Mouse (Mus musculus) cortical plate, adult 2 months (tissue): Measurements from ENCODE around the gene Fam107a. TPM values are rescaled to one million over a fixed set of nuclear protein-coding genes. Genes with fewer than 3 reads are reported as not detected.
A peak's percentile ranks its signal among the peaks of the same experiment; 100 is the strongest.

Experiments
- H3K27ac ChIP-seq: fragments of 200-500 bp; 2 replicates; pipeline ENCODE4 v1.5.1; 2012; ENCODE audit warnings: low read length, control low read depth, inconsistent platforms; ENCODE audit not compliant: insufficient read depth
- H3K4me1 ChIP-seq: fragments of 200-500 bp; 2 replicates; pipeline ENCODE4 v1.6.1; 2011; ENCODE audit warnings: low read length; ENCODE audit not compliant: control insufficient read depth, insufficient read depth
- H3K4me3 ChIP-seq: fragments of 200-500 bp; 2 replicates; pipeline ENCODE4 v1.5.1; 2011; ENCODE audit warnings: mild to moderate bottlenecking, low read length, control low read depth; ENCODE audit not compliant: insufficient read depth
- CTCF ChIP-seq: fragments of 200-500 bp; IDR thresholded peaks from 2 replicates; pipeline ENCODE4 v1.5.1; 2011; ENCODE audit warnings: mild to moderate bottlenecking, control low read depth, low read length; ENCODE audit not compliant: insufficient read depth; ENCODE audit errors: extremely low read depth
- POLR2A ChIP-seq: fragments of 200-500 bp; IDR thresholded peaks from 2 replicates; pipeline ENCODE4 v1.6.1; 2011; ENCODE audit warnings: mild to moderate bottlenecking, low read length, control low read depth; ENCODE audit not compliant: insufficient read depth; ENCODE audit errors: extremely low read depth
- polyA plus RNA-seq: library from polyadenylated mRNA; depleted of rRNA; stranded (reverse); fragments of >200 nt; gene quantifications from 2 replicates; pipeline ENCODE4 v1.2.3, GENCODE M21; 2012; rRNA removed

Gene Fam107a
- polyA plus RNA-seq, 1 experiment = 498 TPM

DNA sequence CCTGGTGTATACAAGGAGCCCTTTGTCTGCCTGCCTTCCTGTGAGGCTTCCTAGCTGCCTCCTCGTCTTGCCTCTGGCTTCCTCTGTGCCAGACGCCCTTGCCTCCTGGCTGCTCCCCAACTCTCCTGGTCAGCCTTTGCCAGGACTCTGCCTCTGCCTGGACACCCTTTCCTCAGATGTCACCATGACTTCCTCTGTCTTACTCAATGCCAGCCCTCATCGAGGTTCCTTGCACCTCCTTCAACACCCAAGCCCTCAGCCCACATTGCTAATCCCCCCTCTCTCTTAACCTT is 59.5 kb downstream of the Fam107a start:
- TF ChIP-seq POLR2A (no peak), CTCF (no peak)
- Histone ChIP-seq H3K27ac (no peak overlapping the region), H3K4me3 (no peak overlapping the region), H3K4me1 (no peaks in the 10 kb centered on the region)

DNA sequence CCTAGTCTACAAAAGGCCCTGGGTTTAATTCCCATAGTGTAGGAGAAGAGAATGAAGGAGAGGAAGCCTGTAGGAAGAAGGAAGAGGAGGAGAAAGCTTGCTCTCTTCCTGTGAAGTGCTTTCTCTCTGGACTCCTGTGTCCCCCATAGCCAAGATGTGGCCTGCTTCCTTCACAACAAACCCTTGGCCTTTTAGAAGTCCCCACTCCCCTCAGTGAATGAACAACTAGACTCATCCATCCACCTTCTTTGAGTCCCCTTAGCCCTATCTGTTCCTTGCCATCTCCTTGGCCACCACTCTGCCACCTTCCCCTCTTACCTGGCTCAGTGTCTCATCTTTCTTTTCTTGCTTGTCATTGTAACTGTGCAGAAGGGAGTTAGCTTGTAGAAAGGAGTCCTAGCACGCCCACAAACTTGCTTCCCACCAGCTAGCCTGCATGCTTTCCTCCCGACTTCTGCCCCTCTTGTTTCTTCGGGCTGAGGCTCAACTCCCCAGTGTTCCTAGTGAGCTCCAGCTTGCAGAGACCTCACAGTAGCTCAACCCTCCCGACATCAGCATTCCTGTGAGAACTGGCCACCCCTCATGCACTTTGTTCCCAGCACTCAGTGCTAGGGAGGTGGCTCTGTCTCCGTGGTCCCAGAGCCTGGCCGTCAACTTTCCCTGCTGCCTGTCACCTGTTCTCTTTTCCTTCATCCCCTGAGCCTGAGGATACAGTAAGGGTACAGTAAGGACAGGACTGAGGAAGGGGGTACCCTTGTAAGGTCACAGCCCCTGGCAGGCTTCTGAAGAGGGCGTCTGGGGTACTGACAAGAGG is 60.1 kb downstream of the Fam107a start:
- no peak for TF ChIP-seq CTCF
- TF ChIP-seq POLR2A = no peak
- Histone ChIP-seq H3K4me1 (no peaks in the 10 kb centered on the region), H3K4me3 (no peak overlapping the region)

DNA sequence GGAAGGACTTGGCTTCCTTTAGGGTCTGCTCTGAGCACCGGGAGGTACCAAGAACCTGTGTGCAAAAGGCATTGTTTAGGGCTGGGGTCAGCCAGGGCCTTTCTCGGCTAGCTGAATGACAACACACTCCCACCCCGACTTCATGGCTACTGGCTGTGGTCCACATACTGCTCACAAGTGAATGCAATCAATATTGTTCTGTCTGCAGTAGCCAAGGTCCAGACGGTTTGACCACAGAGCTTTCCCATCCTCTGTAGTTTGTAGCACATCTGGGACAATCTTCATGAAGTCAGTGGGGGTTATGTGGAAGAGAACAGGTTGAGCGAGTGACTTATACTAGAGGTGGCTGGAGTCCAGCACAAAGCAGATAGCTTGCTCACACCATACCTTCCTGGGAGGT is 60.9 kb downstream of the Fam107a start:
- Histone ChIP-seq H3K4me1 (no peaks in the 10 kb centered on the region), H3K4me3 (no peak overlapping the region), H3K27ac (no peak overlapping the region)
- TF ChIP-seq POLR2A = no peak
- no peak for TF ChIP-seq CTCF

More for the DNA sequence above, 60.1 kb downstream of the Fam107a start:
- H3K27ac ChIP-seq = no peak overlapping the region

DNA sequence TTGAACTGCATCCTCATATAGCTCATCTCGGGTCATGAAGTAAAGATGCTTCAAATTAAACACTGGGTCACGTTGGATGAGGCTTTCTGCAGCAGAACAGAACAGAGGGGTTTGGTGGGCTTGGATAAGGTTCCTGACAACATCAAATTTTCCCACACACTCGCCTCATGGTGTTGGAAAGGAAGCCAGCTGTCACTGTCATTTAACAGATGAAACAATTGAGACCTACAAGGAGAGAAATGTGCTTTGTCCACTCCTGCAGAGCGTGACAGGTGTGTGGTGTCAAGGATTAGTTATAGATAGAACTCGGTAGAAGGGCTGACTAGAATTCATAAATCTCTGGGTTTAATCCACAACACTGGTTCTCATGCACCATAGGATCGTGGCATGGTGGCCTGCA is 61.8 kb downstream of the Fam107a start:
- no peak overlapping the region for H3K27ac ChIP-seq
- H3K4me3 ChIP-seq = no peak overlapping the region
- H3K4me1 ChIP-seq = no peaks in the 10 kb centered on the region
- TF ChIP-seq POLR2A (no peak), CTCF (no peak)

DNA sequence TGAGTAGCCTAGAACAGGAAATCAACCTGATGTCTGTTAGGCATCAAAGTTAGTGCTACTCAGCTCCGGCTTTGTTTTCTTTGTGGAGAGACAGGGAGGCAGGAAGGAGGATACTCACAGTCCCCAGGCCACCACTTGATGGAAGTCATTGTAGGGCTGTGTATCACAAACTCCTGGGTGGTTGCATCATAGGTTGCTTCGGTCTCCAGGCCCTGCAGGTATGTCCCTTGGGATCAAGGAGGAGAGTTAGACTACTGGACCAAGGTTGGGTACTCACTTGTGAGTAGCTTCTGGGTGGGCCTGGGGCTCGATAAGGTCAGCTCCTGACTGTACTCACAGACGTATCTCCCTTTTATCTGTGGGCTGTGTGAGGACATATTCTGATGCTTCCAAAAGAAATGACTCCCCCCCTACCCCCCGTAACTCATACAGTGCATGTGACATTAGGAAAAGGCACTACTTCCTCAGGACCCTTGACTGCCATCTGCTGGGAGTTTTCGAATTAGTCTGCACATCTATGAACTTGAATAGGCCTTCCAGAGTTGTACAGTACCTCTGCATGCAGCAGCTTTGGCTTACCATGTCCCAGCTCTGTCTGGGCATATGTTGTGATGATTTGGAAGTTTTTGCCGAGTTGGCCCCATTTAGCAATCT is 62.6 kb downstream of the Fam107a start:
- H3K27ac ChIP-seq = no peak overlapping the region
- no peak overlapping the region for H3K4me3 ChIP-seq
- H3K4me1 ChIP-seq = no peaks in the 10 kb centered on the region
- peak; percentile 68 for TF ChIP-seq CTCF
- no peak for TF ChIP-seq POLR2A

DNA sequence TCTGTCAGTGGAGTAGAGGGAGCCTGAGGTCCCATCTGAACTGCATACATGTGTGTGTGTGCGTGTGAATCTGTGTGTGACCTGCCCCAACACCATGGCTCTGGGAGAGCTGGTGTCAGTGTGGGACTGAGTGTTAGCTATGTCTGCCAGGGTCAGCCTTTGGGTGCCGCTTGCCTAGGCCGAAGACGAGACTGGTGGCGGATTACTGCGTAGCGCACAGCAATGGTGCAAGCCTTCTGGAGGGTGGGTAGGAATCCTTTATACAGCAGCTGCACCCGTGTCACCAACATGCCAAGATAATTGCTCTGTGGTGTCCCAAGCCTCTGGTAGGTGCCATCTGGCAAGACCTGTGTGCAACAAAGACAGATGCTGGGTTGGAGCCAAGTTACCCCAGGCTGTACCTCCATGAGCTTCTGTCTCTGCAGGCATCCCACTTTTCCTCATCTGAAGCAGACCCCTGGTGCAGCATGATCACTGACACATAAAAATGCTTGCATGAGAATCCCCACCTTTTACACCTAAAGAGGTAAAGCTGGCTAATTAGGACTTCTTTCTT is 66.4 kb downstream of the Fam107a start:
- TF ChIP-seq CTCF (no peak), POLR2A (no peak)
- H3K27ac ChIP-seq = no peak overlapping the region
- H3K4me3 ChIP-seq = no peak overlapping the region
- no peaks in the 10 kb centered on the region for H3K4me1 ChIP-seq

DNA sequence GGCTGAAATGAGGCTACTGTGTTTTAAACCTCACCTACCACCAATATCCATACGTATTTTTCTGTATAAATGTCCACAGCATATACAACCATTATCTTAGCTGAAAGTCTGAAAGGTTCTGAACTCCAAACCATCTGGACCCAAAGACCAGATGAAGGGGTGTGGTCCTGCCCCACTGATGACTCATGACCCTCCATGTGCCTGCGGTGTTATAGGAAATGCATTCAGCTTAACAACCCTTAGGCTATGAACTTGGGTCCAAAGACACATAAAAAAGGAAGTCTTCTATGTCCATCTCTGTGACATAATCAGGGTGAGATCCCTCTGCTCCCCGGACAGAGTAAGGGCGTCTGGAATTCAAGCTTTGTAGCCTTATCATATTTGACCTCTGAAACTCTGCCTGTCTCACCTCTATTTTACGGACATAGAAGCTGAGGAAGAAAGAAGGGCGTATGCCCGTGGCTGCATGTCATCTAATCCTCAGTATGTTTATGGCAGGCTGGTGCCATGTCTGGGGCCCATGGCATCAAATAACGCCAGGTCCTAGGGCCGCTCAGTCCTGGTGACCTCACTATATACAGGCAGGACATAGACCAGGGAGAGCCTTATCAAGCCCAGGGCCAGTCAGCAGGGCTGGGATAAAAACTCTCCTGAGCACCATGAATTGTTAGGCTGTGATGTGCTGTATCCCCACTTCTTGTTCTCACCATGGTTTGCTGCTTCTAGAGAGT is 67.5 kb downstream of the Fam107a start:
- Histone ChIP-seq H3K4me1 (no peaks in the 10 kb centered on the region), H3K4me3 (no peak overlapping the region), H3K27ac (no peak overlapping the region)
- TF ChIP-seq POLR2A (no peak), CTCF (no peak)

DNA sequence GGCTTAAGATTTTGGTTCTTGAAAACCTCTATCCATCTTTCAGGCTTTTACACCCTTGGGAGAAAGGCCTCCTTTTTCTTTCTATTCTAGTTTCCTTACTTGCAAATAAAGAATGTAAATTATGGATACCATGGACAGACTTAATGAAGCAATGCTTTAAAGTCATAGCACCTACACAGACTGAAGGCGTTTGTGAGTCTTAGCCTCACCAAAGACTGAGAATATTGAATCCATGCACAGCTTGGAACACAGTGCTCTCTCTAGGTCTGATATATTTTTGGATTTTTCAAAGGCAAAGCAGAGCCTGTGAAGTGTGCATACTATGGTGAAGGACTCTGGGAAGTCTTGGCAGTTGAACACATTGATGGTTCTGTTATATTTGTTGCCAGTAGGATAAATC is 68.6 kb downstream of the Fam107a start:
- Histone ChIP-seq H3K4me1 (no peaks in the 10 kb centered on the region), H3K27ac (no peak overlapping the region), H3K4me3 (no peak overlapping the region)
- TF ChIP-seq CTCF = no peak
- no peak for TF ChIP-seq POLR2A

DNA sequence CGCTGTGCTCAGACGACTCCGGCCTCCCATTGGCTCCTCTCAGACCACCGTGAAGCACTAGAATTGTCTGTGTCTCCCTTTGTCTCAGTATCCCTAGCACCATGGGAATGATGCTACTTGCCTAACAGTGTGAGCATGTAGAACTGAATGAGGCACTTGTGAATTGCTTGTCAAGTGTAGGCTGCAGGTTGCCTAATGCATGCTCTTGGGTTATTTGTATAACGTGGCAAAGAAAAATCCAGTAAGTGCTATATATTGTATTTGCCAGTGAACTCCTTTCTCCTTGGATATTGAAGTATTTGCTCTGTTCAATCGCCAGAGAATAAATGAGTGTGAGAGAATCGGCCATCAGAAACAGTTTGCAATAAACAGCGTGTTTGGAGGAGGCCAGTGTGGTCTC is 70.9 kb downstream of the Fam107a start:
- no peaks in the 10 kb centered on the region for H3K4me1 ChIP-seq
- no peak overlapping the region for H3K27ac ChIP-seq
- TF ChIP-seq CTCF (no peak), POLR2A (no peak)
- H3K4me3 ChIP-seq = no peak overlapping the region

Other genes starting within 250 kb of the Fam107a start
- gene Rpp14, start 237.7 kb downstream of the Fam107a start, polyA plus RNA-seq = 30.9 and 32.3 TPM in 2 replicates
- 39.4 and 41.6 TPM in 2 replicates for gene Pxk, start 219.8 kb downstream of the Fam107a start, polyA plus RNA-seq
- 198 and 200 TPM in 2 replicates for gene Pdhb, start 145.0 kb downstream of the Fam107a start, polyA plus RNA-seq
- gene Kctd6, start 103.9 kb downstream of the Fam107a start, polyA plus RNA-seq = 36.7 and 38.8 TPM in 2 replicates
- gene Acox2, start 58.7 kb downstream of the Fam107a start, polyA plus RNA-seq = 0.06 TPM in 2 replicates
- gene Oit1, start 60.7 kb upstream of the Fam107a start, polyA plus RNA-seq = not detected in 2 replicates